Mouse (Mus musculus): ENCODE measurements around the gene Git1. TPM values are rescaled to one million over a fixed set of nuclear protein-coding genes. Genes with fewer than 3 reads are reported as not detected.

The Git1 gene
- 100 to 1,000 TPM; 272 to 274 TPM for total RNA-seq (2021)

GRCm38 (mm10) chr11:77493512-77494343, at the start of gene Git1:
Gene Git1 (plus strand): TSS chr11:77493562.
- DNase-seq (ENCODE audit: extremely low spot score in 1 of 2, low spot score in 1 of 2): peak; percentile 51 to 61

- no peak for DNase-seq (ENCODE audit: extremely low spot score in 1 of 2, low spot score in 1 of 2)
Observed at GRCm38 (mm10) chr11:77444939-77445338, 48.4 kb upstream of the Git1 start.

GRCm38 (mm10) chr11:77446628-77447041, 46.7 kb upstream of the Git1 start:
- DNase-seq (ENCODE audit: extremely low spot score in 1 of 2, low spot score in 1 of 2): no peak

- no peak for DNase-seq (ENCODE audit: extremely low spot score in 1 of 2, low spot score in 1 of 2)
Observed at GRCm38 (mm10) chr11:77449224-77449623, 44.1 kb upstream of the Git1 start.

GRCm38 (mm10) chr11:77451670-77452069, 41.7 kb upstream of the Git1 start:
- no peak for DNase-seq (ENCODE audit: extremely low spot score in 1 of 2, low spot score in 1 of 2)

- DNase-seq (ENCODE audit: extremely low spot score in 1 of 2, low spot score in 1 of 2): no peak
Observed at GRCm38 (mm10) chr11:77453388-77453787, 40.0 kb upstream of the Git1 start.

GRCm38 (mm10) chr11:77455770-77456510, 37.4 kb upstream of the Git1 start:
- DNase-seq (ENCODE audit: extremely low spot score in 1 of 2, low spot score in 1 of 2): no peak

GRCm38 (mm10) chr11:77456866-77457265, 36.5 kb upstream of the Git1 start:
- DNase-seq (ENCODE audit: extremely low spot score in 1 of 2, low spot score in 1 of 2): no peak

- DNase-seq (ENCODE audit: extremely low spot score in 1 of 2, low spot score in 1 of 2): no peak
Observed at GRCm38 (mm10) chr11:77461856-77462255, 31.5 kb upstream of the Git1 start.

- DNase-seq (ENCODE audit: extremely low spot score in 1 of 2, low spot score in 1 of 2): no peak
Observed at GRCm38 (mm10) chr11:77462283-77463100, 30.9 kb upstream of the Git1 start, which contains the start of gene Coro6. Gene Coro6 (plus strand): TSS chr11:77462411.

- no peak for DNase-seq (ENCODE audit: extremely low spot score in 1 of 2, low spot score in 1 of 2)
Observed at GRCm38 (mm10) chr11:77463101-77463445, 30.3 kb upstream of the Git1 start.

GRCm38 (mm10) chr11:77463786-77464185, 29.6 kb upstream of the Git1 start:
- DNase-seq (ENCODE audit: extremely low spot score in 1 of 2, low spot score in 1 of 2): no peak

GRCm38 (mm10) chr11:77464684-77465083, 28.7 kb upstream of the Git1 start:
- DNase-seq (ENCODE audit: extremely low spot score in 1 of 2, low spot score in 1 of 2): no peak

- DNase-seq (ENCODE audit: extremely low spot score in 1 of 2, low spot score in 1 of 2): no peak
Observed at GRCm38 (mm10) chr11:77465111-77465510, 28.3 kb upstream of the Git1 start.

GRCm38 (mm10) chr11:77466544-77466943, 26.8 kb upstream of the Git1 start:
- no peak for DNase-seq (ENCODE audit: extremely low spot score in 1 of 2, low spot score in 1 of 2)

- DNase-seq (ENCODE audit: extremely low spot score in 1 of 2, low spot score in 1 of 2): peak; percentile 50 to 71
Observed at GRCm38 (mm10) chr11:77467157-77467556, 26.2 kb upstream of the Git1 start.

- DNase-seq (ENCODE audit: extremely low spot score in 1 of 2, low spot score in 1 of 2): peak; percentile 70 to 90
Observed at GRCm38 (mm10) chr11:77467784-77468183, 25.6 kb upstream of the Git1 start.

GRCm38 (mm10) chr11:77468397-77468796, 25.0 kb upstream of the Git1 start:
- no peak for DNase-seq (ENCODE audit: extremely low spot score in 1 of 2, low spot score in 1 of 2)

- no peak for DNase-seq (ENCODE audit: extremely low spot score in 1 of 2, low spot score in 1 of 2)
Observed at GRCm38 (mm10) chr11:77471407-77471806, 22.0 kb upstream of the Git1 start.

- no peak for DNase-seq (ENCODE audit: extremely low spot score in 1 of 2, low spot score in 1 of 2)
Observed at GRCm38 (mm10) chr11:77472775-77473174, 20.6 kb upstream of the Git1 start.

- DNase-seq (ENCODE audit: extremely low spot score in 1 of 2, low spot score in 1 of 2): no peak
Observed at GRCm38 (mm10) chr11:77476216-77476615, 17.1 kb upstream of the Git1 start.

Data from layer of hippocampus, postnatal 25 days (tissue).